Mouse (Mus musculus) midbrain, embryonic 11.5 days (tissue): ENCODE measurements around the gene Nceh1. TPM values are rescaled to one million over a fixed set of nuclear protein-coding genes. Genes with fewer than 3 reads are reported as not detected.

ENCODE experiments used
- ATAC-seq: fragments of 200-750 bp; cut with Nextera tagmentation; 2 replicates; pipeline ENCODE4 v1.8.0; 2017; ENCODE audit warnings: moderate TSS enrichment, moderate library complexity; ENCODE audit not compliant: low FRiP score
- DNase-seq: peaks from one replicate; pipeline ENCODE4 v3.0.0; 2015; ENCODE audit warnings: low spot score; ENCODE audit errors: missing footprints
- H3K27ac ChIP-seq: fragments of 300-500 bp; sonication (generic); 2 replicates; pipeline ENCODE4 v1.5.1; 2014; ENCODE audit warnings: low read depth, low read length
- H3K27me3 ChIP-seq: fragments of 300-500 bp; sonication (generic); 2 replicates; pipeline ENCODE4 v1.6.1; 2014; ENCODE audit warnings: mild to moderate bottlenecking, low read length, moderate library complexity, mixed read lengths; ENCODE audit not compliant: control insufficient read depth, insufficient read depth
- H3K36me3 ChIP-seq: fragments of 300-500 bp; sonication (generic); 2 replicates; pipeline ENCODE4 v1.6.1; 2014; ENCODE audit warnings: mild to moderate bottlenecking, low read length, moderate library complexity, mixed read lengths; ENCODE audit not compliant: control insufficient read depth, insufficient read depth
- H3K4me1 ChIP-seq: fragments of 300-500 bp; sonication (generic); 2 replicates; pipeline ENCODE4 v1.6.1; 2014; ENCODE audit warnings: low read length; ENCODE audit not compliant: control insufficient read depth, insufficient read depth
- H3K4me2 ChIP-seq: fragments of 300-500 bp; sonication (generic); 2 replicates; pipeline ENCODE4 v1.6.1; 2014; ENCODE audit warnings: mild to moderate bottlenecking, moderate library complexity
- H3K4me3 ChIP-seq: fragments of 300-500 bp; sonication (generic); 2 replicates; pipeline ENCODE4 v1.5.1; 2014; ENCODE audit warnings: low read depth, low read length
- H3K9ac ChIP-seq: fragments of 300-500 bp; sonication (generic); 2 replicates; pipeline ENCODE4 v1.6.1; 2014; ENCODE audit warnings: low read length
- H3K9me3 ChIP-seq: fragments of 300-500 bp; sonication (generic); 2 replicates; pipeline ENCODE4 v1.6.1; 2016; ENCODE audit warnings: low read length; ENCODE audit not compliant: control insufficient read depth
- WGBS: fragments of 180-500 bp; shearing (Covaris S2); extraction: QIAGEN DNeasy Blood & Tissue Kit; methylation state at CpG from one replicate; pipeline ENCODE4 v1.1.7; 2014; 5-methylcytosine and 5-hydroxymethylcytosine counted together
- polyA plus RNA-seq: library from polyadenylated mRNA; unstranded; fragments of >200 nt; fragmentation: Nextera tagmentation; extraction: Ambion mirVana; gene quantifications from 2 replicates; pipeline ENCODE4 v1.2.1, GENCODE M21; 2014

The Nceh1 gene
- polyA plus RNA-seq, 1 experiment from 2014 or later = 4.1 TPM

- Histone ChIP-seq H3K4me1 (no peaks in the 10 kb centered on the region), H3K36me3 (no peaks in the 10 kb centered on the region), H3K9ac (no peak overlapping the region), H3K4me3 (no peak overlapping the region), H3K27me3 (no peaks in the 10 kb centered on the region), H3K4me2 (no peak overlapping the region), H3K27ac (no peak overlapping the region), H3K9me3 (no peaks in the 10 kb centered on the region)
- ATAC-seq (peak; percentile 62; the same call in 1 of the 2 replicates), DNase-seq (peak; percentile 85)
- WGBS = 18% methylated on average over 2 of the region's 2 CpGs
Observed at GRCm38 (mm10) chr3:27237226-27237625, 54.5 kb downstream of the Nceh1 start.

- H3K9me3 ChIP-seq = no peaks in the 10 kb centered on the region
- no peak overlapping the region for H3K9ac ChIP-seq
- DNase-seq = no peak
- no peak overlapping the region for H3K4me3 ChIP-seq
- 85% methylated on average over 5 of the region's 5 CpGs for WGBS
- H3K27ac ChIP-seq = no peak overlapping the region
- no peak overlapping the region for H3K4me2 ChIP-seq
- no peaks in the 10 kb centered on the region for H3K36me3 ChIP-seq
- H3K27me3 ChIP-seq = no peaks in the 10 kb centered on the region
- no peak for ATAC-seq
- H3K4me1 ChIP-seq = no peaks in the 10 kb centered on the region
Observed at GRCm38 (mm10) chr3:27238563-27238962, 55.8 kb downstream of the Nceh1 start.

- WGBS = 95% methylated on average over 16 of the region's 16 CpGs
- H3K36me3 ChIP-seq = no peaks in the 10 kb centered on the region
Observed at GRCm38 (mm10) chr3:27239568-27239967, 56.8 kb downstream of the Nceh1 start.

GRCm38 (mm10) chr3:27241864-27242263, 59.1 kb downstream of the Nceh1 start:
- H3K4me3 ChIP-seq = no peak overlapping the region
- no peak for DNase-seq
- no peaks in the 10 kb centered on the region for H3K27me3 ChIP-seq
- ATAC-seq = no peak
- no peaks in the 10 kb centered on the region for H3K9me3 ChIP-seq
- no peak overlapping the region for H3K9ac ChIP-seq
- no peaks in the 10 kb centered on the region for H3K36me3 ChIP-seq
- no peak overlapping the region for H3K27ac ChIP-seq
- no peak overlapping the region for H3K4me2 ChIP-seq
- H3K4me1 ChIP-seq = no peaks in the 10 kb centered on the region
- WGBS = 93% methylated on average over 9 of the region's 9 CpGs

More at GRCm38 (mm10) chr3:27239568-27239967, 56.8 kb downstream of the Nceh1 start:
- Histone ChIP-seq H3K27me3 (no peaks in the 10 kb centered on the region), H3K4me3 (no peak overlapping the region), H3K9me3 (no peaks in the 10 kb centered on the region), H3K27ac (no peak overlapping the region), H3K9ac (no peak overlapping the region), H3K4me2 (no peak overlapping the region), H3K4me1 (no peaks in the 10 kb centered on the region)
- ATAC-seq (no peak), DNase-seq (no peak)

- no peak overlapping the region for H3K4me3 ChIP-seq
- no peaks in the 10 kb centered on the region for H3K27me3 ChIP-seq
- no peak overlapping the region for H3K27ac ChIP-seq
- no peak for DNase-seq
- no peaks in the 10 kb centered on the region for H3K36me3 ChIP-seq
- no peak for ATAC-seq
- 80% methylated on average over 2 of the region's 2 CpGs for WGBS
- no peaks in the 10 kb centered on the region for H3K9me3 ChIP-seq
- H3K9ac ChIP-seq = no peak overlapping the region
- H3K4me2 ChIP-seq = no peak overlapping the region
- H3K4me1 ChIP-seq = no peaks in the 10 kb centered on the region
Observed at GRCm38 (mm10) chr3:27246166-27246565, 63.4 kb downstream of the Nceh1 start.

- no peaks in the 10 kb centered on the region for H3K27me3 ChIP-seq
- ATAC-seq (no peak), DNase-seq (no peak)
- H3K27ac ChIP-seq = no peak overlapping the region
- H3K4me1 ChIP-seq = no peaks in the 10 kb centered on the region
- no peaks in the 10 kb centered on the region for H3K36me3 ChIP-seq
- H3K9ac ChIP-seq = no peak overlapping the region
- H3K4me2 ChIP-seq = no peak overlapping the region
- no peaks in the 10 kb centered on the region for H3K9me3 ChIP-seq
- H3K4me3 ChIP-seq = no peak overlapping the region
- 78% methylated on average over 1 of the region's 1 CpGs for WGBS
Observed at GRCm38 (mm10) chr3:27247785-27248184, 65.0 kb downstream of the Nceh1 start.

- WGBS = 94% methylated on average over 9 of the region's 9 CpGs
Observed at GRCm38 (mm10) chr3:27249030-27249429, 66.3 kb downstream of the Nceh1 start.

GRCm38 (mm10) chr3:27250936-27251335, 68.2 kb downstream of the Nceh1 start:
- Histone ChIP-seq H3K27me3 (no peaks in the 10 kb centered on the region), H3K4me2 (no peak overlapping the region), H3K4me3 (no peak overlapping the region), H3K4me1 (no peaks in the 10 kb centered on the region), H3K27ac (no peak overlapping the region), H3K9me3 (no peaks in the 10 kb centered on the region), H3K36me3 (no peaks in the 10 kb centered on the region), H3K9ac (no peak overlapping the region)
- ATAC-seq (no peak), DNase-seq (no peak)
- WGBS = 46% methylated on average over 7 of the region's 7 CpGs

More at GRCm38 (mm10) chr3:27249030-27249429, 66.3 kb downstream of the Nceh1 start:
- no peak overlapping the region for H3K9ac ChIP-seq
- ATAC-seq (no peak), DNase-seq (no peak)
- H3K27ac ChIP-seq = no peak overlapping the region
- H3K9me3 ChIP-seq = no peaks in the 10 kb centered on the region
- H3K36me3 ChIP-seq = no peaks in the 10 kb centered on the region
- H3K4me1 ChIP-seq = no peaks in the 10 kb centered on the region
- H3K4me3 ChIP-seq = no peak overlapping the region
- H3K4me2 ChIP-seq = no peak overlapping the region
- H3K27me3 ChIP-seq = no peaks in the 10 kb centered on the region

- Histone ChIP-seq H3K9me3 (no peaks in the 10 kb centered on the region), H3K4me3 (no peak overlapping the region), H3K4me1 (no peaks in the 10 kb centered on the region), H3K36me3 (no peaks in the 10 kb centered on the region), H3K27ac (no peak overlapping the region), H3K9ac (no peak overlapping the region), H3K27me3 (no peaks in the 10 kb centered on the region), H3K4me2 (no peak overlapping the region)
- ATAC-seq (no peak), DNase-seq (no peak)
- WGBS = 86% methylated on average over 10 of the region's 10 CpGs
Observed at GRCm38 (mm10) chr3:27258461-27258860, 75.7 kb downstream of the Nceh1 start.

- Histone ChIP-seq H3K27ac (no peak overlapping the region), H3K4me1 (no peaks in the 10 kb centered on the region), H3K36me3 (no peaks in the 10 kb centered on the region), H3K9me3 (no peaks in the 10 kb centered on the region), H3K4me2 (no peak overlapping the region), H3K9ac (no peak overlapping the region), H3K27me3 (no peaks in the 10 kb centered on the region), H3K4me3 (no peak overlapping the region)
- no peak for ATAC-seq
- 88% methylated on average over 2 of the region's 2 CpGs for WGBS
- no peak for DNase-seq
Observed at GRCm38 (mm10) chr3:27260393-27260792, 77.6 kb downstream of the Nceh1 start.
